8 mouse cellular contexts compared by ENCODE assay signal in the genomic region with DNA sequence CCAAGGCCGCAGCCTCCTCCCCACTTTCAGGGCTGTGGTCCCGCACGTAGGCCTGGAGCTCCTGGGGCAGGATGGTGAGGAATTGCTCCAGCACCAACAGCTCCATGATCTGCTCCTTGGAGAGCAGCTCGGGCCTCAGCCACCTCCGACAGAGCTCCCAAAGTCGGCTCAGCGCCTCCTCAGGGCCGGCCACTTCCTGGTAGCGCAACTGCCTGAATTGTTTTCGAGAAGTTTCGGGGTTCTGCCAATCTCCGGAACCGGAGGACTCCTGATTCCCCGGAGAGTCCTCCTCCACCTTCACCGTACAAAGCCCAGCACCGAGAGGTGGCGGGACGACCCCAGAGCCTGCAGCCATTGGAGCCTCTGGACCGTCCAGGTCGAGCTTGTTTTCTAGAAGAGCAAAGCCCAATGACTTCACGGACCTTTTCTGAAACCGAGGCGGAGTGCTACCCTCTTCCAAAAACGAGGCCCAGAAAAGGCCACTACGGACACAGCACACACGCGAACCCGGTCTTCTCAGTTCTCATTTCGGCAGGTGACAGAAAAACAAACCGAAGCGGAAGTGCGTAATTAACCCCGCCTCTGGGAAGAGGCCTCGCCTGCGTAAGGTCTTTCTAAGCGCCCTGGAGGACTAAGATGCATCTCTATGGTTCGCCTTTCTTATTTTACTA. TPM values are rescaled to one million over a fixed set of nuclear protein-coding genes. Genes with fewer than 3 reads are reported as not detected.
A peak's percentile ranks its signal among the peaks of the same experiment; 100 is the strongest.
DNase-seq lines count a peak whose midpoint lies in the region; ATAC-seq and TF ChIP-seq lines count a peak whose summit lies in the region.

A gene (minus strand): TSS at position 548 of the 671 bp plus-strand sequence.

- H3K4me1 ChIP-seq in hindbrain, embryonic 16.5 days (ENCODE audit: control insufficient read depth, insufficient read depth, low read depth, low read length) = peaks cover 21% of the 10 kb centered on the region

- peak within 1 kb of the TSS; percentile 59 for H3K27ac ChIP-seq in hindbrain, embryonic 16.5 days (ENCODE audit: low read depth, low read length)
- H3K27ac ChIP-seq in left cerebral cortex, adult 2 months = peak within 1 kb of the TSS; percentile 88

- no peak for TF ChIP-seq CTCF in left cerebral cortex, adult 2 months (IDR thresholded peaks at IDR 0.05)

- no peaks in the 10 kb centered on the region for H3K9me3 ChIP-seq in hindbrain, embryonic 16.5 days (ENCODE audit: control insufficient read depth, low read length)

- H3K27me3 ChIP-seq in hindbrain, embryonic 16.5 days (replicated peaks; ENCODE audit: control insufficient read depth, insufficient read depth, low read length) = no peaks in the 10 kb centered on the region

- peak within 1 kb of the TSS; percentile 76 for H3K4me3 ChIP-seq in hindbrain, embryonic 16.5 days (ENCODE audit: low read length)
- peak within 1 kb of the TSS; percentile 80 for H3K4me3 ChIP-seq in left cerebral cortex, adult 2 months

- H3K36me3 ChIP-seq in hindbrain, embryonic 16.5 days (ENCODE audit: control insufficient read depth, insufficient read depth, low read length) = 0 out of 2 replicates have a peak, but pooled peaks cover 2% of the 10 kb centered on the region

- peak; percentile 65 for ATAC-seq in activated CD4-positive, CD25-positive, alpha-beta regulatory T cell, adult 4 months
- peak; percentile 25; the same call in 1 of the 2 replicates for ATAC-seq in hindbrain, embryonic 16.5 days
- ATAC-seq in megakaryocyte, adult 5-6 weeks (ENCODE audit: poor library complexity, severe bottlenecking) = peak; percentile 74

- intact Hi-C loops in left cerebral cortex, adult 2 months (cut with DNase I) = no loop called here

- H3K4me2 ChIP-seq in hindbrain, embryonic 16.5 days (ENCODE audit: low read length) = peak within 1 kb of the TSS; percentile 99

- DNase-seq in cerebellum, postnatal 36 days = peak; percentile 76
- peak; percentile 61 to 75 for DNase-seq in frontal cortex, postnatal 36 days (ENCODE audit: low spot score in 2 of 2)
- DNase-seq in left cerebral cortex, adult 2 months (ENCODE audit: extremely low spot score in 1 of 2, low spot score in 2 of 2) = peak; percentile 67 to 73
- peak; percentile 81 for DNase-seq in right cerebral cortex, adult 18-20 months
- DNase-seq in urinary bladder, postnatal 14 days (ENCODE audit: low spot score) = peak; percentile 74

- peak within 1 kb of the TSS; percentile 82 for H3K9ac ChIP-seq in hindbrain, embryonic 16.5 days (ENCODE audit: low read depth, low read length)

- WGBS in hindbrain, embryonic 16.5 days = 2% methylated on average over 37 of the region's 37 CpGs

RNA-seq across cellular contexts. Expression of the gene that starts here (rescaled TPM):
- 10 to 100 TPM; 16.7 to 20.3 TPM for polyA plus RNA-seq in activated CD4-positive, CD25-positive, alpha-beta regulatory T cell, adult 4 months (2017; shearing (Covaris generic))
- polyA plus RNA-seq in hindbrain, embryonic 16.5 days (2015; fragmentation: Nextera tagmentation; extraction: Ambion mirVana) = 13.1 and 14.1 TPM in 2 replicates
- total RNA-seq in left cerebral cortex, adult 2 months (2021) = 10 to 100 TPM; 13.4 to 14.1 TPM
- total RNA-seq in megakaryocyte, adult 5-6 weeks (2015) = 6.2 and 6.4 TPM in 2 replicates
- 30.8 and 31.7 TPM in 2 replicates for total RNA-seq in megakaryocyte, adult 5-6 weeks (2017)

Comparison
In these comparisons a context has a peak if more than half of its experiments do, and no peak if none do; other contexts are left out.
1. Peak in every context shown above with its lines: DNase-seq, ATAC-seq, H3K4me3 ChIP-seq and H3K27ac ChIP-seq.